Mouse (Mus musculus) cerebellum, adult 2 months (tissue): Measurements from ENCODE around the gene Psenen.

Source experiments
- CTCF ChIP-seq: fragments of 200-500 bp; IDR thresholded peaks from 2 replicates; pipeline ENCODE4 v1.5.1; 2011; ENCODE audit warnings: low read depth, mild to moderate bottlenecking, control low read depth, low read length, moderate library complexity, borderline replicate concordance; ENCODE audit not compliant: insufficient read depth
- POLR2A ChIP-seq: fragments of 200-500 bp; IDR thresholded peaks from 2 replicates; pipeline ENCODE4 v1.6.1; 2011; ENCODE audit warnings: low read length, control low read depth, borderline replicate concordance; ENCODE audit not compliant: insufficient read depth

GRCm38 (mm10) chr7:30588676-30589434 is 25.4 kb upstream of the Psenen start, which contains the start of gene Kmt2b:
- TF ChIP-seq POLR2A (peak; percentile 39; the same call in 1 of the 2 replicates), CTCF (no peak; the same call in 1 of the 2 replicates)
